Mouse (Mus musculus): Measurements from ENCODE around the gene Arhgef5. TPM values are rescaled to one million over a fixed set of nuclear protein-coding genes. Genes with fewer than 3 reads are reported as not detected.

Gene Arhgef5
- polyA plus RNA-seq, 1 experiment from 2014 or later = 9.8 TPM

Other genes with a start within 250 kb of the Arhgef5 start
- not detected in 2 replicates for gene Olfr441, start 159.2 kb upstream of the Arhgef5 start, polyA plus RNA-seq (2014; fragmentation: Nextera tagmentation; extraction: Ambion mirVana)
- gene Olfr237-ps1, start 119.0 kb upstream of the Arhgef5 start, polyA plus RNA-seq (2014; fragmentation: Nextera tagmentation; extraction: Ambion mirVana) = not detected in 2 replicates
- gene Olfr437, start 102.3 kb upstream of the Arhgef5 start, polyA plus RNA-seq (2014; fragmentation: Nextera tagmentation; extraction: Ambion mirVana) = not detected in 2 replicates
- not detected in 2 replicates for gene Olfr13, start 93.4 kb upstream of the Arhgef5 start, polyA plus RNA-seq (2014; fragmentation: Nextera tagmentation; extraction: Ambion mirVana)
- gene Olfr435, start 68.4 kb upstream of the Arhgef5 start, polyA plus RNA-seq (2014; fragmentation: Nextera tagmentation; extraction: Ambion mirVana) = not detected in 2 replicates
- gene Olfr434, start 52.6 kb upstream of the Arhgef5 start, polyA plus RNA-seq (2014; fragmentation: Nextera tagmentation; extraction: Ambion mirVana) = not detected in 2 replicates
- gene Olfr47, start 34.1 kb upstream of the Arhgef5 start, polyA plus RNA-seq (2014; fragmentation: Nextera tagmentation; extraction: Ambion mirVana) = not detected in 2 replicates
- not detected in 2 replicates for gene Nobox, start 44.0 kb downstream of the Arhgef5 start, polyA plus RNA-seq (2014; fragmentation: Nextera tagmentation; extraction: Ambion mirVana)